Mouse (Mus musculus) MEL (cell line): ENCODE results near the gene Dennd1a. TPM values are rescaled to one million over a fixed set of nuclear protein-coding genes. Genes with fewer than 3 reads are reported as not detected.
A peak's percentile ranks its signal among the peaks of the same experiment; 100 is the strongest.

Experiments used
- DNase-seq: peaks from one replicate; pipeline ENCODE4 v3.0.0; 2011; ENCODE audit warnings: low read depth, low spot score
- H3K27ac ChIP-seq: 2 replicates; pipeline ENCODE4 v1.5.1; 2012; ENCODE audit warnings: low read depth, mild to moderate bottlenecking, control low read depth, low read length, moderate library complexity; ENCODE audit not compliant: control insufficient read depth
- H3K27me3 ChIP-seq, 2 experiments: fragments of 150-350 bp in 1 of 2; sonication (generic) in 1 of 2; 2 replicates each; pipeline ENCODE4 v1.6.1; 2012; ENCODE audit warnings: low read length in 2 of 2, mild to moderate bottlenecking in 2 of 2, improper control_type of control experiment in 1 of 2, moderate library complexity in 1 of 2; ENCODE audit not compliant: insufficient read depth in 2 of 2, control insufficient read depth in 1 of 2
- H3K36me3 ChIP-seq, 2 experiments: 2 replicates each; pipeline ENCODE4 v1.6.1; 2012 to 2014; ENCODE audit warnings: low read length in 2 of 2, improper control_type of control experiment in 1 of 2, inconsistent platforms in 1 of 2, mild to moderate bottlenecking in 1 of 2; ENCODE audit not compliant: insufficient read depth in 2 of 2, control insufficient read depth in 1 of 2
- H3K4me1 ChIP-seq, 2 experiments: fragments of 150-350 bp in 1 of 2; sonication (generic) in 1 of 2; 2 replicates each; pipeline ENCODE4 v1.6.1; 2012; ENCODE audit warnings: low read length in 2 of 2, improper control_type of control experiment in 1 of 2, mild to moderate bottlenecking in 1 of 2; ENCODE audit not compliant: insufficient read depth in 2 of 2, control insufficient read depth in 1 of 2
- H3K4me3 ChIP-seq, 2 experiments: fragments of 150-350 bp in 1 of 2; sonication (generic) in 1 of 2; 2 replicates each; pipeline ENCODE4 v1.5.1; 2012; ENCODE audit warnings: low read depth in 2 of 2, low read length in 2 of 2, mild to moderate bottlenecking in 2 of 2, moderate library complexity in 2 of 2, control low read depth in 1 of 2, improper control_type of control experiment in 1 of 2; ENCODE audit not compliant: control insufficient read depth in 1 of 2, insufficient read depth in 1 of 2
- H3K79me2 ChIP-seq: 2 replicates; pipeline ENCODE4 v1.6.1; 2012; ENCODE audit warnings: mild to moderate bottlenecking, low read length, moderate library complexity; ENCODE audit not compliant: control insufficient read depth, poor library complexity, insufficient read depth
- H3K9ac ChIP-seq: 2 replicates; pipeline ENCODE4 v1.6.1; 2012; ENCODE audit warnings: low read depth, mild to moderate bottlenecking, control low read depth, low read length, moderate library complexity; ENCODE audit not compliant: control insufficient read depth, poor library complexity, severe bottlenecking
- H3K9me3 ChIP-seq: fragments of 150-350 bp; sonication (generic); replicated peaks from 2 replicates; pipeline ENCODE4 v1.6.1; 2012; ENCODE audit warnings: mild to moderate bottlenecking, low read length, improper control_type of control experiment, moderate library complexity; ENCODE audit not compliant: insufficient read depth
- BHLHE40 ChIP-seq: IDR thresholded peaks from 2 replicates; pipeline ENCODE4 v1.6.1; 2012; ENCODE audit warnings: low read depth, mild to moderate bottlenecking, inconsistent platforms, low read length, improper control_type of control experiment, borderline replicate concordance
- CHD2 ChIP-seq: IDR thresholded peaks from 2 replicates; pipeline ENCODE4 v1.6.1; 2011; ENCODE audit warnings: low read length, improper control_type of control experiment
- CTCF ChIP-seq, 3 experiments: IDR thresholded peaks in 2 of 3; conservative IDR thresholded peaks in 1 of 3; 2 replicates each; pipeline ENCODE4 v1.5.1; 2011 to 2012; ENCODE audit warnings: low read length in 3 of 3, low read depth in 2 of 3, mild to moderate bottlenecking in 2 of 3, improper control_type of control experiment in 1 of 3, inconsistent platforms in 1 of 3, mixed read lengths in 1 of 3, moderate library complexity in 1 of 3; ENCODE audit not compliant: control insufficient read depth in 1 of 3, insufficient read depth in 1 of 3, poor library complexity in 1 of 3, severe bottlenecking in 1 of 3
- E2F4 ChIP-seq: IDR thresholded peaks from 2 replicates; pipeline ENCODE4 v1.6.1; 2011; ENCODE audit warnings: low read depth, low read length, improper control_type of control experiment, borderline replicate concordance
- ELF1 ChIP-seq: IDR thresholded peaks from 2 replicates; pipeline ENCODE4 v1.6.1; 2014; ENCODE audit warnings: low read depth, mild to moderate bottlenecking, inconsistent platforms, low read length, improper control_type of control experiment, moderate library complexity
- EP300 ChIP-seq, 2 experiments: IDR thresholded peaks; 2 replicates each; pipeline ENCODE4 v1.6.1; 2011; ENCODE audit warnings: improper control_type of control experiment in 2 of 2, low read length in 2 of 2, low read depth in 1 of 2, mild to moderate bottlenecking in 1 of 2
- GATA1 ChIP-seq: IDR thresholded peaks from 2 replicates; pipeline ENCODE4 v1.6.1; 2011; ENCODE audit warnings: low read depth, low read length, improper control_type of control experiment
- JUND ChIP-seq: IDR thresholded peaks from 2 replicates; pipeline ENCODE4 v1.6.1; 2011; ENCODE audit warnings: low read depth, mild to moderate bottlenecking, improper control_type of control experiment, low read length
- KAT2A ChIP-seq: conservative IDR thresholded peaks from 2 replicates; pipeline ENCODE4 v1.6.1; 2012; ENCODE audit warnings: low read depth, low read length, improper control_type of control experiment, inconsistent platforms
- MAFK ChIP-seq: IDR thresholded peaks from 2 replicates; pipeline ENCODE4 v1.6.1; 2011; ENCODE audit warnings: low read depth, mild to moderate bottlenecking, low read length, improper control_type of control experiment, borderline replicate concordance
- MAZ ChIP-seq: IDR thresholded peaks from 2 replicates; pipeline ENCODE4 v1.6.1; 2012; ENCODE audit warnings: low read depth, mild to moderate bottlenecking, inconsistent platforms, low read length, improper control_type of control experiment
- MEF2A ChIP-seq: IDR thresholded peaks from 2 replicates; pipeline ENCODE4 v1.6.1; 2014; ENCODE audit warnings: low read depth, mild to moderate bottlenecking, inconsistent platforms, low read length, improper control_type of control experiment; ENCODE audit not compliant: poor library complexity, insufficient replicate concordance, severe bottlenecking; ENCODE audit errors: extremely low read depth
- MXI1 ChIP-seq: IDR thresholded peaks from 2 replicates; pipeline ENCODE4 v1.6.1; 2011; ENCODE audit warnings: mild to moderate bottlenecking, low read depth, low read length, improper control_type of control experiment
- MYC ChIP-seq: IDR thresholded peaks from 2 replicates; pipeline ENCODE4 v1.6.1; 2011; ENCODE audit warnings: low read depth, mild to moderate bottlenecking, low read length, improper control_type of control experiment, moderate library complexity
- NRF1 ChIP-seq: IDR thresholded peaks from 2 replicates; pipeline ENCODE4 v1.6.1; 2014; ENCODE audit warnings: low read depth, mild to moderate bottlenecking, inconsistent platforms, low read length, improper control_type of control experiment, moderate library complexity; ENCODE audit not compliant: poor library complexity, insufficient read depth, severe bottlenecking
- POLR2A ChIP-seq, 2 experiments: IDR thresholded peaks; 2 replicates each; pipeline ENCODE4 v1.6.1; 2011 to 2012; ENCODE audit warnings: low read length in 2 of 2, mild to moderate bottlenecking in 2 of 2, control low read depth in 1 of 2, improper control_type of control experiment in 1 of 2, low read depth in 1 of 2, moderate library complexity in 1 of 2; ENCODE audit not compliant: control insufficient read depth in 1 of 2, insufficient read depth in 1 of 2, poor library complexity in 1 of 2
- POLR2AphosphoS5 ChIP-seq: IDR thresholded peaks from 2 replicates; pipeline ENCODE4 v1.6.1; 2012; ENCODE audit warnings: low read depth, borderline replicate concordance, mild to moderate bottlenecking, inconsistent platforms, low read length, moderate library complexity, mixed read lengths
- RAD21 ChIP-seq: IDR thresholded peaks from 2 replicates; pipeline ENCODE4 v1.6.1; 2011; ENCODE audit warnings: mild to moderate bottlenecking, low read depth, low read length, improper control_type of control experiment
- SIN3A ChIP-seq: IDR thresholded peaks from 2 replicates; pipeline ENCODE4 v1.6.1; 2012; ENCODE audit warnings: low read length, improper control_type of control experiment, inconsistent platforms
- SMC3 ChIP-seq: IDR thresholded peaks from 2 replicates; pipeline ENCODE4 v1.6.1; 2011; ENCODE audit warnings: low read depth, low read length, improper control_type of control experiment
- TCF12 ChIP-seq: IDR thresholded peaks from 2 replicates; pipeline ENCODE4 v1.6.1; 2014; ENCODE audit warnings: low read depth, mild to moderate bottlenecking, inconsistent platforms, low read length, improper control_type of control experiment, moderate library complexity
- UBTF ChIP-seq: IDR thresholded peaks from 2 replicates; pipeline ENCODE4 v1.6.1; 2012; ENCODE audit warnings: low read depth, mild to moderate bottlenecking, inconsistent platforms, low read length, improper control_type of control experiment, moderate library complexity, borderline replicate concordance; ENCODE audit not compliant: insufficient read depth
- USF1 ChIP-seq: IDR thresholded peaks from 2 replicates; pipeline ENCODE4 v1.6.1; 2014; ENCODE audit warnings: low read depth, mild to moderate bottlenecking, inconsistent platforms, low read length, improper control_type of control experiment, moderate library complexity
- USF2 ChIP-seq, 2 experiments: IDR thresholded peaks; 2 replicates each; pipeline ENCODE4 v1.6.1; 2011 to 2012; ENCODE audit warnings: improper control_type of control experiment in 2 of 2, low read length in 2 of 2, borderline replicate concordance in 1 of 2, inconsistent platforms in 1 of 2, low read depth in 1 of 2, mild to moderate bottlenecking in 1 of 2; ENCODE audit not compliant: insufficient read depth in 1 of 2
- ZC3H11A ChIP-seq: IDR thresholded peaks from 2 replicates; pipeline ENCODE4 v1.6.1; 2012; ENCODE audit warnings: low read depth, mild to moderate bottlenecking, inconsistent platforms, low read length, improper control_type of control experiment
- ZKSCAN1 ChIP-seq: IDR thresholded peaks from 2 replicates; pipeline ENCODE4 v1.6.1; 2012; ENCODE audit warnings: low read depth, mild to moderate bottlenecking, inconsistent platforms, low read length, improper control_type of control experiment, moderate library complexity
- ZMIZ1 ChIP-seq: IDR thresholded peaks from 2 replicates; pipeline ENCODE4 v1.6.1; 2012; ENCODE audit warnings: low read depth, mild to moderate bottlenecking, inconsistent platforms, low read length, improper control_type of control experiment, moderate library complexity
- ZNF384 ChIP-seq: IDR thresholded peaks from 2 replicates; pipeline ENCODE4 v1.6.1; 2012; ENCODE audit warnings: low read depth, mild to moderate bottlenecking, inconsistent platforms, low read length, improper control_type of control experiment
- polyA plus RNA-seq, 2 experiments: library from polyadenylated mRNA; stranded (reverse) in 1 of 2; unstranded in 1 of 2; fragments of >175 nt in 1 of 2; fragments of >200 nt in 1 of 2; gene quantifications; 2 replicates each; pipeline versions ENCODE4 v1.2.1 to v1.2.4; 2012; ENCODE audit warnings: low replicate concordance in 2 of 2, low read depth in 1 of 2; ENCODE audit not compliant: insufficient read length in 2 of 2, insufficient read depth in 1 of 2, missing spikeins in 1 of 2
- total RNA-seq: library from RNA; depleted of rRNA; stranded (reverse); fragments of 300-350 nt; gene quantifications from 2 replicates; pipeline ENCODE4 v1.2.3, GENCODE M21; 2012

Gene Dennd1a
- total and polyA plus RNA-seq, 3 experiments = 5.0 to 21.8 TPM; not detected in 1

DNA sequence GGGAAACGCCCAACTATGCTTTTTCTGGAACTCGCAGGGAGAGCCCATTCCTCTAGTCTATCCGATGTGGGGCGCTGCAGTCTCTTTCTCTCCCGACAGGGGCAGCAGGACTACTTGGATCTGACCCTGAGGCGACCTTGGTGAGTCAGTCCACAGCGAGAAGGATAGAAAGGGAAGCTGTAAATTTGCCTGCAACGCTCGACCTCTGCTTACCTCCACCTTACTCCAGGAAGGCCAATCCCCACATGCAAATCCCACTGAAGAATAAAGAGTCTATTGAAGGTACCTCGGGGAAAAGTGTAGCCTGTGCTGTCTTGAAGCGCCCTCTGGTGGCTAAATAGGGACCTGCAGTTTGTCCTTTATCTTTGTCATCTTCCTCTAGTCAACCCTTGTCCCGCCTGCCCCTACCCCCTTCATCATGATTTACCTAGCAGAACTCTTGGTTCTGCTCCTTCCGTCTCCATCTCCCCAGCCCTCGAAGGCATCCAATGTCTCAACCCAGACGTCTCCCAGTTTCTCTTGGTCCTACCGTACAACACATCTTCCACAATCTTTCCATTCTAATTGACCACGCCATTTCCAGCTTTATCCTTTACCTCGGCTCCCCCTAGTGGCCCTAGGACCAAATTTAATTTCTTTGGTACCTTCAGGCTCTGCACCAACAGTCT is 515.4 kb downstream of the Dennd1a start:
- no peaks in the 10 kb centered on the region for H3K36me3 ChIP-seq
- no peak overlapping the region for H3K27ac ChIP-seq
- peak overlapping the region; percentile 46 for H3K9ac ChIP-seq
- H3K27me3 ChIP-seq = no peaks in the 10 kb centered on the region
- TF ChIP-seq MAFK = no peak
- no peak for TF ChIP-seq POLR2A (IDR thresholded peaks at IDR 0.05; ENCODE audit: control insufficient read depth in 1 of 2, insufficient read depth in 1 of 2, low read depth in 1 of 2, low read length in 2 of 2, poor library complexity in 1 of 2)
- no peak for TF ChIP-seq BHLHE40
- TF ChIP-seq ZMIZ1 = no peak
- 0 out of 2 replicates have a peak, but pooled peaks have one; percentile 34 for TF ChIP-seq SIN3A
- TF ChIP-seq JUND = no peak
- TF ChIP-seq MAZ = no peak
- no peak for TF ChIP-seq MYC
- peak; percentile 78 for TF ChIP-seq GATA1
- no peak for TF ChIP-seq KAT2A
- TF ChIP-seq RAD21 = peak; percentile 69
- no peak for TF ChIP-seq CHD2
- peak; percentile 57 to 91 (median 85) for TF ChIP-seq CTCF (IDR thresholded peaks at IDR 0.05 in 2 of 3, conservative IDR thresholded peaks at IDR 0.05 in 1 of 3; ENCODE audit: control insufficient read depth in 1 of 3, insufficient read depth in 1 of 3, low read depth in 2 of 3, low read length in 3 of 3, poor library complexity in 1 of 3, severe bottlenecking in 1 of 3)
- TF ChIP-seq USF1 = no peak
- TF ChIP-seq UBTF = no peak
- TF ChIP-seq ZKSCAN1 = no peak
- no peak for TF ChIP-seq E2F4
- no peak for TF ChIP-seq MXI1
- no peak for TF ChIP-seq ELF1
- no peak for TF ChIP-seq EP300 (IDR thresholded peaks at IDR 0.05; ENCODE audit: low read depth in 1 of 2, low read length in 2 of 2)
- peak; percentile 70 for TF ChIP-seq SMC3
- no peak for TF ChIP-seq MEF2A
- TF ChIP-seq NRF1 = no peak
- no peak for TF ChIP-seq TCF12
- TF ChIP-seq ZNF384 = peak; percentile 60; the same call in 1 of the 2 replicates
- peak; percentile 78 for TF ChIP-seq ZC3H11A
- no peak for TF ChIP-seq USF2 (IDR thresholded peaks at IDR 0.05; ENCODE audit: borderline replicate concordance in 1 of 2, insufficient read depth in 1 of 2, low read depth in 1 of 2, low read length in 2 of 2)
- no peak for TF ChIP-seq POLR2AphosphoS5
- TF ChIP-seq, all 39 proteins: peak for 7
- peak overlapping the region; percentile 65 for H3K4me3 ChIP-seq
- no peaks in the 10 kb centered on the region for H3K9me3 ChIP-seq
- no peaks in the 10 kb centered on the region; a peak in 1 of 4 replicates for H3K4me1 ChIP-seq
- no peaks in the 10 kb centered on the region for H3K79me2 ChIP-seq
- peak; percentile 89 for DNase-seq
